Mouse (Mus musculus) brain, embryonic 14.5 days (tissue): ENCODE results near the gene Hils1. TPM values are rescaled to one million over a fixed set of nuclear protein-coding genes. Genes with fewer than 3 reads are reported as not detected.
A peak's percentile ranks its signal among the peaks of the same experiment; 100 is the strongest.

ENCODE experiments used
- DNase-seq: peaks from one replicate; pipeline ENCODE4 v3.0.0-alpha.2; 2011; ENCODE audit warnings: low read depth
- CTCF ChIP-seq: fragments of 200-500 bp; IDR thresholded peaks from 2 replicates; pipeline ENCODE4 v1.5.1; 2012; ENCODE audit warnings: inconsistent platforms, mild to moderate bottlenecking, moderate library complexity, borderline replicate concordance; ENCODE audit not compliant: insufficient read depth, insufficient read length; ENCODE audit errors: extremely low read depth
- POLR2A ChIP-seq: fragments of 200-500 bp; IDR thresholded peaks from 2 replicates; pipeline ENCODE4 v1.6.1; 2012; ENCODE audit warnings: mild to moderate bottlenecking, inconsistent platforms, borderline replicate concordance; ENCODE audit not compliant: poor library complexity, insufficient read depth, insufficient read length, severe bottlenecking; ENCODE audit errors: extremely low read depth
- polyA plus RNA-seq: library from polyadenylated mRNA; depleted of rRNA; stranded (reverse); fragments of >200 nt; gene quantifications from 2 replicates; pipeline ENCODE4 v1.2.3, GENCODE M21; 2012

Gene Hils1
- polyA plus RNA-seq, 1 experiment = not detected

GRCm38 (mm10) chr11:94991641-94992479, 24.5 kb downstream of the Hils1 start:
- peak; percentile 58 for DNase-seq
- TF ChIP-seq CTCF = no peak
- TF ChIP-seq POLR2A = no peak

GRCm38 (mm10) chr11:94992480-94992753, 25.0 kb downstream of the Hils1 start:
- no peak for DNase-seq
- no peak for TF ChIP-seq CTCF

DNA sequence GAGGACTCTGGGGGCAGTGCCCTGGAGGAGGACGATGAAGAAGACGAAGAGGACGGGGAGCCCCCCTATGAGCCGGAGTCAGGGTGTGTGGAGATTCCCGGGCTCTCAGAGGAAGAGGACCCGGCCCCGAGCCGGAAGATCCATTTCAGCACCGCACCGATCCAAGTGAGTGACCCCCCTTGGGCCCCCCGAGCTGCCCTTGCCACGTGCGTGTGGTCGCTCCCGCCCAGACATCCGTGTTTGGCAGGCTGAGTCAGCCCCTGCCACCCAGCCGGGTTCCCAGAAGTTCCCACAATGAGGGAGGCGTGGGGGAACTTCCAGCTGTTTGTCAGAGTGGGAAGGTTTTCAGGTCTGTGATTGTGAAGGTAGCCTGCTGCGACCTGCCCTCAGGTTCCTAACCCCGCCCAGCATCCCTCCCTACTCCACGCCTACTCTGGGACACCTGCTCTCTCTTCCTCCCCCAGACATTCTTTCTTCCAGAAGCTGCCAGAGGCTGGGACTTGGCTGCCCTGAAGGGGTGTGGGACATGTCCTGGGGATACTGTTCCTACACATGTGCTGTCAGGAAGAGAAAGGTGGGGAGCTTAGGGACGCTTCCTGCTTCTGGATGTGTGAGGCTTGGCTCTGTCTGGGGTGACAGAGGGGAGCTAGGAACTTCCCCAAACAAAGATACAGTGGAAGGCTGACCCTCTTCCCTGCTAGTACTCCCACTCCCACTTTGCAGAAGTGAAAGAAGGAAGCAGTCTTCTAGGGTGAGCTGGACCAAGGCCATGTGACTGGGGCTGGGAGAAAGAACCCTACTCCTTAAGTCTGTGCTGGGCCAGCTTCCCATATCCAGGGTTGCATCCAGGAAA, 25.6 kb downstream of the Hils1 start:
- no peak for DNase-seq

GRCm38 (mm10) chr11:94994208-94994814, 26.9 kb downstream of the Hils1 start:
- no peak for TF ChIP-seq POLR2A
- TF ChIP-seq CTCF = no peak
- DNase-seq = no peak

More for the DNA sequence above, 25.6 kb downstream of the Hils1 start:
- TF ChIP-seq POLR2A (no peak), CTCF (no peak)

DNA sequence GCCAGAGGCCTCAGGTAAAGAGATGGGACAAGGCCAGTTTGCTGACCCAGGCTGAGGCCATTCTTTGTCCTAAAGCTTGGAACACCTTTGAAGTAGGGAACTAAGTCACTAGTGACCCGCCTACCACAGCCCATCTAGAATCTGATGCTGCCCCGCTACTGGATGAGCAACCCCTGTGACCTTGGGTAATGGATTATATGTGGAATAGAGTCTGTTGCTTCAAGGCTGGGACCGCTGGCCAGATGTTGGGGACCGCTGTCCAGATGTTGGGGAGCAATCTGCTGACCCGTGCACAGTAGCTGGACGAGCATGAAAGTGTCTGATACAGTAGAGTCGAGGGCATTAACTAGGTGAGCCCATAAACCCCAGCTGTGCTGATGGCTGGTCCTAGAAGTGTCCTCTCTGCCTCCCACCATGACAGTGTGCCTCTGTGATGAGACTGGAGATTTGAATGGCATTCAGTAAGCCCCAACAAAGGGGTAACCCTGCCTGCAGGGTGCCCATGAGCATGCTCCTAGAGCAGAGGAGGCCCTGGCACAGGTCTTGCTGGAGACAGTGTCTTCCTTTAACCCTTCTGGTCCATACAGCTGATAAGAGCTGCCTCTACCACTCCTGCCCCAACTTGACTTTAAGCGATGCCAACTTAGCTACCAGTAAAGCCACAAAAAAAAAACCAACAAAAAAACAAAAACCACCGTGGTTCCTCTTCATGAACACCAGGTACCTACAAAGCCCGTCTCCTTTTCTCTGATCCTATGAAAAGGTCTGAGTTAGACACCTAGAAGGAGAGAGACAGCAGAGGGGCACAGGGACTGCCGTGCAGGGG, 27.8 kb downstream of the Hils1 start:
- TF ChIP-seq POLR2A (no peak), CTCF (no peak)
- DNase-seq = no peak

DNA sequence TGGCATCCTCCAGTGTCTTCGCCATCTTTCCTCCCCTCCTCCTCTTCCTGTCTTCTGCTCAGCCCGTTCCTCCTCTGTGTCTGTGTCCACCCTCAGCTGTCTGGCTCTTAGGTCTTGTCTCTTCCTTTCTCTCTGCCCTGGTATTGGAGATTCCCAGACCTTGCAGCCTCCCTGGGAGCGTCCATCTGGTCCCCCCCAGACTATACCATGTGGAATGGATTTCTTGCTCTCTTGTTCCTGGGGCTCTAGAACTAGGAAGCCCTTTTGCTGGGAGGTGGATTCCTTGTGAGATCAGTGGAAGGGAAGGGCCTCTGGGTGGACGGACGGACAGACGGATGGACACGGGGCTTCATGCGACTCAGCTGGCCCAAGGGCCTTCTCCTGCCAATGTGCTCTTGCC, 28.7 kb downstream of the Hils1 start:
- TF ChIP-seq CTCF (no peak), POLR2A (no peak)
- DNase-seq = no peak

DNA sequence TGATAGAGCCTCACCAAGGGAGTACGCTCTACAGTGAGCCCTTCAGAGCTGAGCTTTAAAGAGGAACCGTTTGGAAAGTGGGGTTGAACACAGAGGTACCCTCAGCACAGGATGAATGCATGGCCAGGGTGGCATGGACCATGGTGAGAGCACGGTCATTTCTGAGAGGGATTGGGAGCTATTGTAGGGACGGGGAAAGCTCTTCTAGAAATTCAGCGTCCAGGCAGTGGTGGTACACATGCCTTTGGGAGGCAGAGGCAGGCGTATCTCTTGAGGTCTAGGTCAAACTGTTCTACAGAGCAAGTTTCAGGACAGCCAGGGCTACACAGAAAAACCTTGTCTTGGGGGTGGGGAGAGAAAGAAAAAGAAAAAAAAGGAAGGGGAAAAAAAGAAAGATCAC, 29.6 kb downstream of the Hils1 start:
- DNase-seq = no peak
- no peak for TF ChIP-seq CTCF
- TF ChIP-seq POLR2A = no peak

DNA sequence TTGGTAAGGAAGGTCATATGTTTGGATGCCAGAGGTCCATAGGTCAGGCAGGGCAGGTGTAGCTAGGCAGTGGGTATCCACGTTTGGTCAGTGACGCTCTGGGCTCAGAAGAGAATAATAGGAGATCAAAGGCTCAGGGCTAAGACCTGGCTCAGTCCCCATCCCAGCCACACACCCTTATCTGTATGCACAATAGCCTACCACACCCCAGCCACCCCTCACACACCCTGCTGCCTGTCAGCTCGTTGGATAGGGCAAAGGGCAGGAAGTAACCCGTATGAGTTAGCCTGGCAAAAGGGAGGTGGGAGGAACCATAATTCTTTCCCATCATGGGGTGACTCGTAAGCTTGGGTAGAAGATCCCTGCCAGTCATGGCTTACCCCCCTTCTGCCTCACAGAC, 30.2 kb downstream of the Hils1 start:
- TF ChIP-seq POLR2A (no peak), CTCF (no peak)
- no peak for DNase-seq

DNA sequence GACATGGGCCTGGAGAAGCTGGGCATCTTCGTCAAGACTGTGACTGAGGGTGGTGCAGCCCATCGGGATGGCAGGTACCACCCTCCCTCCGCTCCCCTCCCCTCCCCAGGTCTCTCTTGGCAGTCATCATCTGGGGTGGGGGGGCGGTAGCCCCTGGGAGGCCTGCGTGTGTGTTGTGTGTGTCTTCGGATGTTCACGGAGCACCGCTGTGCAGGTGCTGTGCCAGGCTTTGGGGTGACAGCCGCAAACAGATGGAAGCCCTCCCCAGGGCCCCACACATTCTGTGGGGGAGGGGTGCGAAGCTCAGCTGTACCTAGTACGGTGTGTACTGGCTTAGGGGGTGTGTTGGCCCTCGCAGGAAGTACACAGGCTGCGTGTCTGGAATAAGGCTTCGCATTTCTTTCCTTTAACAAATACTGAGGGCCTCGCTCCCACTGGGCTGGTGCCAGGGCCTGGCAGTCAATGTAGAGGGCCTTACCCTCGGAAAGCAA, 30.7 kb downstream of the Hils1 start:
- no peak for TF ChIP-seq CTCF
- no peak for TF ChIP-seq POLR2A
- DNase-seq = peak; percentile 67

DNA sequence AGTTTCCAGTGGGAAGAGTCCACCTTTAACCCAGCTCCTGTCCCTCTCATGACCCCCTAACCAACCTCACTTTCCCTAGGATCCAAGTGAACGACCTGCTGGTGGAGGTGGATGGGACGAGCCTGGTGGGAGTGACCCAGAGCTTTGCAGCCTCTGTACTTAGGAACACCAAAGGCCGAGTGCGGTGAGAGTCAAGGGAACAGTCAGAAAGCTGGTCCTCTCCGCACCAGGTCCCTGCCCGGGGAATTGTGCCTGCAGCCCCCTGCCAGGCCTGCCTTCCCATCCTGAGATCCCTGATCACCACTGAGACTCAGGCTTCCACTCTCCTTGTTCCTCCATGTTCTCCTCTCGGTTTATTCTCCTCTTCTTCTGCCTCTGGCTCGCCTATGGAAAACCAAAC, 32.7 kb downstream of the Hils1 start:
- no peak for DNase-seq

More for the DNA sequence above, 32.7 kb downstream of the Hils1 start:
- no peak for TF ChIP-seq POLR2A
- no peak for TF ChIP-seq CTCF
